Mouse (Mus musculus): ENCODE results near the gene Tectb.

DNA sequence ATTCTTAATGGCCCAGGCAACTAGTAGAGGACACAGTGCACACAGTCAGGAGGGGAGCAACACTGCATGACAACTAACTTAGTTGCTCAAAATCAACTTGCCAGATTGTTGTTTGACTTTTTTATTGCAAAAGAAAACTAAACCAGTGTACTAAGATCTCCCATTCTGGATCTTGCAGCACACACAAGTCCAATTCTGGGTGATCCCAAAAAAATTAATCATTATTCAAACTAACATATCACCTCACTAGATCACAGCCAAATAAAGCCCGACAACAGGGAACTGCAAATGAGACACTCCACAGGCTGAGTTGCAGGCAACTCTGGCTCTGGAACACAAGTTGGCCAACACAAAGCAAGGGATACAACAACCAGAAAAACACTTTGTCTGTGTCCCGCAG lies 13.8 kb upstream of the Tectb start:
- TF ChIP-seq CTCF (IDR thresholded peaks at IDR 0.05; ENCODE audit: extremely low read depth, insufficient read length, insufficient replicate concordance, low read depth, low read length) (no peak), POLR2A (IDR thresholded peaks at IDR 0.05; ENCODE audit: low read depth, low read length) (no peak)

All from small intestine, adult 2 months (tissue).